Mouse (Mus musculus): ENCODE data around the gene E2f1. TPM values are rescaled to one million over a fixed set of nuclear protein-coding genes. Genes with fewer than 3 reads are reported as not detected.

E2f1 gene
- polyA plus RNA-seq, 1 experiment from 2014 or later, result 17.0 TPM

DNA sequence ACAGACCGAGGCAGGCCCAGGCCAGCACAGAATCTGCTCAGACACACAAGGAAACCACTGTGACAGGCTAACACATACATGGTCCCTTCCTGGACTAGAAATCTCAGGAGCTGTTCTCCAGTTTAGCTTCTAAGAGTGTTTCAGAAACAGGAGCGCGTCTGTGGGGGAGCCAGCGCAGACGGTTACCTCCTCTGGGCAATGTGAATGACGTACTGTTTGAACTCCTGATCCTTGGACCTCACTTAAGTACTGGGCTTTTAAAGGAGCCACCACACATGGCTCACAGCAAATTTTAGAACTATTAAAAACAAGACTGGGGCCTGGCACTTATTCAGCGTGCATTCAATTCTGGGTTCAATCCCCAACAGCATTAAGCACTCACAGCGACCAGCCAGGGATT is 3.1 kb downstream of the E2f1 start:
- Histone ChIP-seq H3K4me3 (no peak overlapping the region), H3K4me1 (replicated peaks) (peaks cover 39% of the 10 kb centered on the region), H3K4me2 (no peak overlapping the region), H3K36me3 (0 out of 2 replicates have a peak, but pooled peaks cover 7% of the 10 kb centered on the region), H3K27ac (no peak overlapping the region), H3K27me3 (no peaks in the 10 kb centered on the region), H3K9me3 (replicated peaks) (no peaks in the 10 kb centered on the region), H3K9ac (no peak overlapping the region)
- 65% methylated on average over 8 of the region's 8 CpGs for WGBS
- no peak for ATAC-seq (replicated peaks; ENCODE audit: insufficient number of reproducible peaks, insufficient read depth, low FRiP score, low read depth)

- 72% methylated on average over 3 of the region's 3 CpGs for WGBS
- H3K9ac ChIP-seq, result no peak overlapping the region
- no peak overlapping the region for H3K4me2 ChIP-seq
- no peaks in the 10 kb centered on the region for H3K27me3 ChIP-seq
- no peak overlapping the region for H3K4me3 ChIP-seq
- ATAC-seq (replicated peaks; ENCODE audit: insufficient number of reproducible peaks, insufficient read depth, low FRiP score, low read depth), result no peak
- H3K9me3 ChIP-seq (replicated peaks), result no peaks in the 10 kb centered on the region
- peaks cover 34% of the 10 kb centered on the region for H3K4me1 ChIP-seq (replicated peaks)
- peaks cover 9% of the 10 kb centered on the region; the same call in 1 of the 2 replicates for H3K36me3 ChIP-seq
- no peak overlapping the region for H3K27ac ChIP-seq
Measured at GRCm38 (mm10) chr2:154565562-154565961, 4.1 kb downstream of the E2f1 start.

- 87% methylated on average over 22 of the region's 22 CpGs for WGBS
- H3K27ac ChIP-seq, result no peak overlapping the region
- peaks cover 12% of the 10 kb centered on the region; the same call in 1 of the 2 replicates for H3K36me3 ChIP-seq
- no peak overlapping the region for H3K4me2 ChIP-seq
- no peak overlapping the region for H3K4me3 ChIP-seq
- no peaks in the 10 kb centered on the region for H3K27me3 ChIP-seq
- H3K9me3 ChIP-seq (replicated peaks), result no peaks in the 10 kb centered on the region
- H3K4me1 ChIP-seq (replicated peaks), result peaks cover 31% of the 10 kb centered on the region
- no peak overlapping the region for H3K9ac ChIP-seq
- no peak for ATAC-seq (replicated peaks; ENCODE audit: insufficient number of reproducible peaks, insufficient read depth, low FRiP score, low read depth)
Measured at GRCm38 (mm10) chr2:154563612-154564170, 6.0 kb downstream of the E2f1 start.

DNA sequence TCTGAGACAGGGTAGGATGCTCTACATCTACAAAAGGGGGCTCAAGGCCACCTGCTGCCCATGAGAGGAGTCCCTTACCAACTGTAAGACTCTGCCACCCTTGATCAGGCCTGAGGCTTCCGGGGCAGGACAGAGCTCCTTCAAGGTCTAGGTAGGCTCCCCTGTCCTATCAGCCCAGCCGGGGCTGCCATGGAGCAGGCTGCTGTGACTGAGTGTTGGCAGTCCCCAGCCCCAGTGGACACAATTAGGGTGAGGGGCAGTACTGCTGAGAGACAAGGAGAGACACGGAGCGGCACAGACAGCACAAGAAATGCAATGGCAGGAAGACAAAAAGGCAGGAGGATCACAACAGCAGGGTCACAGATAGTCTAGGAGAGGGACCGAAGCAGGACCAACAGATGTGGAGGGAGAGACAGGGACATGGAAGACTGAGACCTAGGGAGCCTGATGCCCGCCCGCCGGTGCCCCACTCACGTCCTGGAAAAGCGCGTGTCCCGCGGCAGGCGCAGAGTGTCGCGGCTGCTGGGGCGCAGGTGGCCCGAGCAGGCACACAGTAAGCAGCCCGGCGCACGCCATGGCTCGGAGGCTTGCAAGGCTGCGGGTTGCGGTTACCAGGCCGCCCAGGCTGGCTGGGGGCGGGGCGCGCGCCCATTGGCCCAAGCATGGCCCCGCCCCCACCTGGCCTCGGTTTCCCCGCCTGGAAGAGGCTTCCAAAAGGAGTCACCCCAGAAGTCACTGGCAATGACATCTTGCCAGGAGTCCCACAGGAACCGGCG is 11.2 kb downstream of the E2f1 start, which contains the start of gene Necab3:
TSS of gene Necab3 (minus strand) at position 627 of the 776 bp plus-strand sequence.
- Histone ChIP-seq H3K4me1 (replicated peaks) (peaks cover 20% of the 10 kb centered on the region), H3K4me2 (peak within 1 kb of the TSS; percentile 69), H3K27ac (0 out of 2 replicates have a peak within 1 kb of the TSS, but pooled peaks have one; percentile 14), H3K36me3 (peaks cover 12% of the 10 kb centered on the region; the same call in 1 of the 2 replicates), H3K9me3 (replicated peaks) (no peaks in the 10 kb centered on the region), H3K9ac (0 out of 2 replicates have a peak within 1 kb of the TSS, but pooled peaks have one; percentile 12), H3K4me3 (peak within 1 kb of the TSS; percentile 38), H3K27me3 (no peaks in the 10 kb centered on the region)
- peak; percentile 43; the same call in 1 of the 2 replicates for ATAC-seq (replicated peaks; ENCODE audit: insufficient number of reproducible peaks, insufficient read depth, low FRiP score, low read depth)
- 4% methylated on average over 34 of the region's 34 CpGs for WGBS

DNA sequence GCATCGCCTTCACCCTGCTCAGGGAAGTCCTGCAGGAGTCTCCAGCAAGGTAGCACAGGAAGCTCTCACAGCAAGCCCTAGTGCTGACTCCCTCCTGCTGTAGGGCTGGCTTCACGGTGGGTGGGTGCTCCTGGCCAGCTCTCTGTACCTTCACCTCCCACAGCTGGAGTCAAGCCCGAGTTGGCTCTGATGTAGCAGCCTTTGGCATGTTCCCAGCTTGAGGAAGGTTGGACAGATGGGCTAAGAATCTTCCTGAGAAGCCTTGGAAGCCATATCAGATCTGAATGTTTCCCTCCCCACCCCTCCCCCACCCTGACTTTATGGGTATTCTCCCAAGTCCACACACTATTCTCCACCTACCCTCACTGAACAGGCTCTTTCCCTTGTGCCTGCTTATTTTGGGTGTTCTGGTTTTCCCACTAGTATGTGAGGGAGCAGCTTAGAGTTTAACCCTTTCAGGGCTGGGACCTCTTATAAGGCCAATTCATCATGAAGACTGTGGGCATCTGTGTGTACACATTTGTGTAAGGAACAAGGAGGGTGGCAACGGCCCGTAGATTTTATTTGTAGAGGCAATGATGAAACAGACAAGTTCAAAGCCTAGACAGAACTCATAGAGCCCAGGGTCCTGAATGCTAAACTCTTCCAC is 12.4 kb downstream of the E2f1 start:
- H3K9ac ChIP-seq, result no peak overlapping the region
- H3K27me3 ChIP-seq, result no peaks in the 10 kb centered on the region
- H3K9me3 ChIP-seq (replicated peaks), result no peaks in the 10 kb centered on the region
- peaks cover 27% of the 10 kb centered on the region for H3K4me1 ChIP-seq (replicated peaks)
- no peak overlapping the region for H3K27ac ChIP-seq
- peaks cover 7% of the 10 kb centered on the region; the same call in 1 of the 2 replicates for H3K36me3 ChIP-seq
- 53% methylated on average over 5 of the region's 5 CpGs for WGBS
- no peak overlapping the region for H3K4me2 ChIP-seq
- ATAC-seq (replicated peaks; ENCODE audit: insufficient number of reproducible peaks, insufficient read depth, low FRiP score, low read depth), result no peak
- no peak overlapping the region for H3K4me3 ChIP-seq

DNA sequence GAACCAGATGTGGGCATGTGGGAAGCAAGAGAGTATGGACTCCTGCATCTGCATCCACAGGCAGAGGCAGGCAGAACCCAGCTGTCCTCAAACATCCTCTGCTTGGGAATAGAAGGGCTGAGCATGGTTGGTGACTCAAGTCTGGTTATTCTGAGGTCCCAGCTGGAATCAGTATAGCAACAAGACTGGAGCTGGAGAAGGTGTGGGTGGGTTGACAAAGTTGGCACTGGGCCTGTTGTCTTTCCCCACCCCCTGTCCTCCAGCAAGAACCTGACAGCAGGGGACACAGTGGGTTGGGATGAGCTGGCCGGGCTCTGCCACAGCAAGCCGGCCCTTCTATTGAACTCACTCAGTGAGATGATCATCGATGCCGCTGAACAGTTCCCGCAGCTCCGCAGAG is 14.5 kb downstream of the E2f1 start:
- no peak for ATAC-seq (replicated peaks; ENCODE audit: insufficient number of reproducible peaks, insufficient read depth, low FRiP score, low read depth)
- Histone ChIP-seq H3K9me3 (replicated peaks) (no peaks in the 10 kb centered on the region), H3K4me1 (replicated peaks) (peaks cover 33% of the 10 kb centered on the region), H3K27me3 (peaks cover 19% of the 10 kb centered on the region), H3K4me3 (no peak overlapping the region), H3K36me3 (no peaks in the 10 kb centered on the region), H3K27ac (no peak overlapping the region), H3K4me2 (no peak overlapping the region), H3K9ac (no peak overlapping the region)
- 79% methylated on average over 6 of the region's 6 CpGs for WGBS

- H3K4me3 ChIP-seq, result peak overlapping the region; percentile 32
- peak overlapping the region; percentile 8; the same call in 1 of the 2 replicates for H3K27ac ChIP-seq
- peak; percentile 61 for ATAC-seq (replicated peaks; ENCODE audit: insufficient number of reproducible peaks, insufficient read depth, low FRiP score, low read depth)
- peaks cover 27% of the 10 kb centered on the region for H3K27me3 ChIP-seq
- H3K9me3 ChIP-seq (replicated peaks), result no peaks in the 10 kb centered on the region
- 13% methylated on average over 27 of the region's 27 CpGs for WGBS
- peak overlapping the region; percentile 25 for H3K9ac ChIP-seq
- H3K4me2 ChIP-seq, result peak overlapping the region; percentile 65
- H3K36me3 ChIP-seq, result no peaks in the 10 kb centered on the region
- peaks cover 33% of the 10 kb centered on the region for H3K4me1 ChIP-seq (replicated peaks)
Measured at GRCm38 (mm10) chr2:154552424-154552907, 17.2 kb downstream of the E2f1 start.

DNA sequence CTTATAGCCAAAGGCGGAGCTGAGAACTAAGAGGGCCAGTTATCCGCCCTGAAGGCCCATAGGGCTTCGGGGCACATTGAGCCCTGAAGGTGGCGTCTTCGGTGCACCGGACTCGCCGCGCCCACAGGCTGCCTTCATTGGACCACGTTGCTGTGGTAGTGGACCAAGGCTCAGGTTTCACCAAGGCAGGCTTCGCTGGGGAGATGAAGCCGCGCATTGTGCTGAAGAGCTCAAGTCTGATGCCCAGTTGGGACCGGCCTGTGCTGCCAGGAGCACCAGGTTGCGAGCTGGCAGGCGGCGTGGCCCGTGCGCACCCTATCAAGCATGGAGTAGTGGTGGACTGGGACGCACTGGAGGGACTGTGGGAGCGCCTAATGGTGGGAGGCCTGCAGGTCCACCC is 17.8 kb downstream of the E2f1 start:
- Histone ChIP-seq H3K4me2 (peak overlapping the region; percentile 65), H3K27ac (peak overlapping the region; percentile 8; the same call in 1 of the 2 replicates), H3K9ac (peak overlapping the region; percentile 25; the same call in 1 of the 2 replicates), H3K4me1 (replicated peaks) (peaks cover 30% of the 10 kb centered on the region), H3K27me3 (peaks cover 27% of the 10 kb centered on the region), H3K9me3 (replicated peaks) (no peaks in the 10 kb centered on the region), H3K36me3 (no peaks in the 10 kb centered on the region), H3K4me3 (peak overlapping the region; percentile 32)
- ATAC-seq (replicated peaks; ENCODE audit: insufficient number of reproducible peaks, insufficient read depth, low FRiP score, low read depth), result 0 out of 2 replicates have a peak, but pooled peaks have one; percentile 25
- 40% methylated on average over 21 of the region's 21 CpGs for WGBS

DNA sequence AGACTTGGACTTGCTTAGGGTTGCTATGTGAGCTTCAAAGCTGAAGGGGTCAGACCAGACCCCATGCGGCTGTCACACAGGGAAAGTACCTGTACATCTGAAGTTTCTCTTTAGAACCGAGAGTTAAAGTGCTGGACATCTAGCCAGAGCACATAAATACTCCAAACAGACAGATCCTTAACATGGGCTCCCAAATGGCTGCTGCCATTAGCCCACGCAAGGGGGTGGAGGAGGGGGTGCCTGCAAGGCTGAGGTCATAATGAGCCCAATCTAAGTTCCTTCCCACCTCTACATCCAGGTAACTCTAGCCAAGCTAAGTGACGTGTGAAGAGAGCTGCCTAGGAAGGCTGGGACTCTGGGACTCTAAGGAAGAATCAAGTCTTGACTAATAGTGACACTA is 18.2 kb downstream of the E2f1 start, which contains the start of gene Actl10:
TSS of gene Actl10 (plus strand) at position 301 of the 400 bp plus-strand sequence.
- peaks cover 27% of the 10 kb centered on the region for H3K27me3 ChIP-seq
- ATAC-seq (replicated peaks; ENCODE audit: insufficient number of reproducible peaks, insufficient read depth, low FRiP score, low read depth), result no peak
- 75% methylated on average over 4 of the region's 4 CpGs for WGBS
- H3K9me3 ChIP-seq (replicated peaks), result no peaks in the 10 kb centered on the region
- H3K9ac ChIP-seq, result peak within 1 kb of the TSS; percentile 25
- peaks cover 30% of the 10 kb centered on the region for H3K4me1 ChIP-seq (replicated peaks)
- peak within 1 kb of the TSS; percentile 65 for H3K4me2 ChIP-seq
- H3K27ac ChIP-seq, result peak within 1 kb of the TSS; percentile 8; the same call in 1 of the 2 replicates
- peak within 1 kb of the TSS; percentile 32 for H3K4me3 ChIP-seq
- no peaks in the 10 kb centered on the region for H3K36me3 ChIP-seq

- peaks cover 27% of the 10 kb centered on the region for H3K27me3 ChIP-seq
- H3K4me3 ChIP-seq, result no peak overlapping the region
- no peak overlapping the region for H3K27ac ChIP-seq
- no peak overlapping the region for H3K4me2 ChIP-seq
- H3K9me3 ChIP-seq (replicated peaks), result no peaks in the 10 kb centered on the region
- no peak overlapping the region for H3K9ac ChIP-seq
- peaks cover 30% of the 10 kb centered on the region for H3K4me1 ChIP-seq (replicated peaks)
- no peaks in the 10 kb centered on the region for H3K36me3 ChIP-seq
- no peak for ATAC-seq (replicated peaks; ENCODE audit: insufficient number of reproducible peaks, insufficient read depth, low FRiP score, low read depth)
- WGBS, result 57% methylated on average over 2 of the region's 2 CpGs
Measured at GRCm38 (mm10) chr2:154550937-154551336, 18.8 kb downstream of the E2f1 start.

- Histone ChIP-seq H3K9ac (no peak overlapping the region), H3K36me3 (no peaks in the 10 kb centered on the region), H3K9me3 (replicated peaks) (no peaks in the 10 kb centered on the region), H3K4me3 (peak overlapping the region; percentile 47), H3K27me3 (peaks cover 27% of the 10 kb centered on the region), H3K4me2 (peak overlapping the region; percentile 89), H3K27ac (no peak overlapping the region), H3K4me1 (replicated peaks) (peaks cover 30% of the 10 kb centered on the region)
- WGBS, result 12% methylated on average over 20 of the region's 20 CpGs
- ATAC-seq (replicated peaks; ENCODE audit: insufficient number of reproducible peaks, insufficient read depth, low FRiP score, low read depth), result no peak
Measured at GRCm38 (mm10) chr2:154549886-154550189, 19.9 kb downstream of the E2f1 start.
